Mouse (Mus musculus): ENCODE measurements around the gene Amy1.

GRCm38 (mm10) chr3:113630564-113630963 is 24.1 kb upstream of the Amy1 start:
- TF ChIP-seq CTCF (IDR thresholded peaks at IDR 0.05; ENCODE audit: extremely low read depth, insufficient read length, insufficient replicate concordance, low read depth, low read length) (no peak), POLR2A (IDR thresholded peaks at IDR 0.05; ENCODE audit: low read depth, low read length) (no peak)
